Mouse (Mus musculus): ENCODE data around the gene Kyat3. TPM values are rescaled to one million over a fixed set of nuclear protein-coding genes. Genes with fewer than 3 reads are reported as not detected.

Gene Kyat3
- total and polyA plus RNA-seq, 2 experiments, result 58.9 to 369 TPM

DNA sequence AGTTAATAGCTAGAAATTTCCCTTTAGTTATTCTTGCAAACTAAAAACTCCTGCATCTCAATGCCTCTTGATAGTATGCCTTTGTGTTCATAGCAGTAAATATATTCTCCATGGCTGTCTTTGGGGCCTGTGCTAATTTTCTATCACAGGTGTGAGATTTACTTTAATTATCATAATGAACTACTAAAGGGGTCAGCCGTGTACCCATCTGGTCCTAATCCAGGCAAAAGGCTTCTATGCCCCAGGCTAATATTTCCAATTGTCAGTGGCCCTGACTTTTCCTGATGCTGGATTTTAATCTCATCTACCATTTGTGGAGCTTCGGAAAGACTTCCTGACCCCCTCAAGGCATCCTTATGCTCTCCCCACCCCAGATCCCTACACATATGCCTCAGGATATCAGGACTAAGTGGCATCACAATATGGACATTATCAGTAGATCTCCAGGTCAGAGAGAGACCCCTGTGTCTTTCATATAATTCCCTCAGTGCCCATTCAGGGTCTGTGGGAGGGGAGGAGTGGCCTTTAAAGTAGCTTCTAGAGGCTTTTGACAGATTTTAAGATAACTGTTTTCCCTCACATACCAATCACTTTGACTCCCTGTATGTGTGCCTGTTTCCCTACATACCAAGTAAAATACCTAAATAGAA lies 85.7 kb downstream of the Kyat3 start:
- no peak overlapping the region for H3K9ac ChIP-seq (ENCODE audit: low read depth, low read length)
- H3K36me3 ChIP-seq (ENCODE audit: control insufficient read depth, insufficient read depth, low read length), result peaks cover 54% of the 10 kb centered on the region
- no peak for TF ChIP-seq CTCF (IDR thresholded peaks at IDR 0.05; ENCODE audit: low read depth, low read length)
- no peak for TF ChIP-seq POLR2A (IDR thresholded peaks at IDR 0.05; ENCODE audit: extremely low read depth, insufficient read depth, low read length)
- DNase-seq (ENCODE audit: extremely low read depth, low read depth, low spot score), result no peak
- no peaks in the 10 kb centered on the region for H3K79me2 ChIP-seq (ENCODE audit: control insufficient read depth, insufficient read depth, low read length)
- H3K27me3 ChIP-seq (ENCODE audit: control insufficient read depth, insufficient read depth, low read length), result no peaks in the 10 kb centered on the region
- H3K27ac ChIP-seq (replicated peaks; ENCODE audit: insufficient read depth, low read depth, low read length), result no peak overlapping the region
- no peak overlapping the region for H3K4me3 ChIP-seq (ENCODE audit: insufficient read depth, low read depth, low read length)
- no peaks in the 10 kb centered on the region for H3K4me1 ChIP-seq (ENCODE audit: control insufficient read depth, insufficient read depth, low read length)
- 90% methylated on average over 2 of the region's 2 CpGs for WGBS

- WGBS, result 94% methylated on average over 3 of the region's 3 CpGs
- Histone ChIP-seq H3K36me3 (ENCODE audit: control insufficient read depth, insufficient read depth, low read length) (peaks cover 37% of the 10 kb centered on the region), H3K4me1 (ENCODE audit: control insufficient read depth, insufficient read depth, low read length) (no peaks in the 10 kb centered on the region), H3K4me3 (ENCODE audit: insufficient read depth, low read depth, low read length) (no peak overlapping the region), H3K9ac (ENCODE audit: low read depth, low read length) (no peak overlapping the region), H3K27ac (replicated peaks; ENCODE audit: insufficient read depth, low read depth, low read length) (no peak overlapping the region), H3K27me3 (ENCODE audit: control insufficient read depth, insufficient read depth, low read length) (no peaks in the 10 kb centered on the region), H3K79me2 (ENCODE audit: control insufficient read depth, insufficient read depth, low read length) (no peaks in the 10 kb centered on the region)
- DNase-seq (ENCODE audit: extremely low read depth, low read depth, low spot score), result no peak
- no peak for TF ChIP-seq POLR2A (IDR thresholded peaks at IDR 0.05; ENCODE audit: extremely low read depth, insufficient read depth, low read length)
- TF ChIP-seq CTCF (IDR thresholded peaks at IDR 0.05; ENCODE audit: low read depth, low read length), result no peak
These were observed 94.7 kb downstream of the Kyat3 start for GRCm38 (mm10) chr3:142795587-142795986.

Other genes with a start within 250 kb of the Kyat3 start
- 2.1 and 2.7 TPM in 2 replicates for gene Gbp5, start 207.1 kb upstream of the Kyat3 start, total RNA-seq (2014; rRNA removed)
- 0.31 and 0.53 TPM in 2 replicates for gene Gbp5, start 207.1 kb upstream of the Kyat3 start, polyA plus RNA-seq (2012; rRNA removed)
- gene Gbp7, start 170.7 kb upstream of the Kyat3 start, total RNA-seq (2014; rRNA removed), result 11.6 and 18.3 TPM in 2 replicates
- gene Gbp7, start 170.7 kb upstream of the Kyat3 start, polyA plus RNA-seq (2012; rRNA removed), result 2.3 and 2.7 TPM in 2 replicates
- 13.0 and 29.4 TPM in 2 replicates for gene Gbp3, start 141.0 kb upstream of the Kyat3 start, total RNA-seq (2014; rRNA removed)
- 10.9 and 15.1 TPM in 2 replicates for gene Gbp3, start 141.0 kb upstream of the Kyat3 start, polyA plus RNA-seq (2012; rRNA removed)
- 2.8 and 4.1 TPM in 2 replicates for gene Gbp2b, start 106.2 kb upstream of the Kyat3 start, total RNA-seq (2014; rRNA removed)
- gene Gbp2b, start 106.2 kb upstream of the Kyat3 start, polyA plus RNA-seq (2012; rRNA removed), result 0.37 and 0.72 TPM in 2 replicates
- 9.3 and 9.4 TPM in 2 replicates for gene Gbp2, start 80.4 kb upstream of the Kyat3 start, total RNA-seq (2014; rRNA removed)
- gene Gbp2, start 80.4 kb upstream of the Kyat3 start, polyA plus RNA-seq (2012; rRNA removed), result 2.6 and 3.6 TPM in 2 replicates
- gene Gtf2b, start 64.0 kb downstream of the Kyat3 start, total RNA-seq (2014; rRNA removed), result 23.0 and 24.9 TPM in 2 replicates
- gene Gtf2b, start 64.0 kb downstream of the Kyat3 start, polyA plus RNA-seq (2012; rRNA removed), result 10.7 and 14.7 TPM in 2 replicates
- gene Pkn2, start 181.0 kb downstream of the Kyat3 start, total RNA-seq (2014; rRNA removed), result 31.0 and 31.4 TPM in 2 replicates
- gene Pkn2, start 181.0 kb downstream of the Kyat3 start, polyA plus RNA-seq (2012; rRNA removed), result 4.7 and 5.0 TPM in 2 replicates